Mouse (Mus musculus) hindbrain, embryonic 11.5 days (tissue): ENCODE data around the gene Nlrp3. TPM values are rescaled to one million over a fixed set of nuclear protein-coding genes. Genes with fewer than 3 reads are reported as not detected.
A peak's percentile ranks its signal among the peaks of the same experiment; 100 is the strongest.

Source experiments
- ATAC-seq: fragments of 200-750 bp; cut with Nextera tagmentation; 2 replicates; pipeline ENCODE4 v1.8.0; 2017; ENCODE audit warnings: mild to moderate bottlenecking, moderate TSS enrichment, moderate library complexity; ENCODE audit not compliant: low FRiP score
- DNase-seq: peaks from one replicate; pipeline ENCODE4 v3.0.0-alpha.2; 2015; ENCODE audit warnings: low spot score
- H3K27ac ChIP-seq: fragments of 300-500 bp; sonication (generic); 2 replicates; pipeline ENCODE4 v1.5.1; 2014; ENCODE audit warnings: mild to moderate bottlenecking, low read depth, low read length
- H3K27me3 ChIP-seq: fragments of 300-500 bp; sonication (generic); 2 replicates; pipeline ENCODE4 v1.6.1; 2014; ENCODE audit warnings: mild to moderate bottlenecking, low read length, moderate library complexity, mixed read lengths; ENCODE audit not compliant: control insufficient read depth, insufficient read depth
- H3K36me3 ChIP-seq: fragments of 300-500 bp; sonication (generic); 2 replicates; pipeline ENCODE4 v1.6.1; 2014; ENCODE audit warnings: mild to moderate bottlenecking, low read length, moderate library complexity, mixed read lengths; ENCODE audit not compliant: control insufficient read depth, insufficient read depth
- H3K4me1 ChIP-seq: fragments of 300-500 bp; sonication (generic); replicated peaks from 2 replicates; pipeline ENCODE4 v1.6.1; 2014; ENCODE audit warnings: low read length, mixed read lengths; ENCODE audit not compliant: control insufficient read depth, insufficient read depth
- H3K4me2 ChIP-seq: fragments of 300-500 bp; sonication (generic); replicated peaks from 2 replicates; pipeline ENCODE4 v1.6.1; 2014; ENCODE audit warnings: mild to moderate bottlenecking, low read depth, low read length
- H3K4me3 ChIP-seq: fragments of 300-500 bp; sonication (generic); 2 replicates; pipeline ENCODE4 v1.5.1; 2014; ENCODE audit warnings: low read depth, low read length
- H3K9ac ChIP-seq: fragments of 300-500 bp; sonication (generic); 2 replicates; pipeline ENCODE4 v1.6.1; 2014; ENCODE audit warnings: low read depth, low read length
- H3K9me3 ChIP-seq: fragments of 300-500 bp; sonication (generic); 2 replicates; pipeline ENCODE4 v1.6.1; 2016; ENCODE audit warnings: low read length; ENCODE audit not compliant: control insufficient read depth
- WGBS: fragments of 180-500 bp; shearing (Covaris S2); extraction: QIAGEN DNeasy Blood & Tissue Kit; methylation state at CpG from one replicate; pipeline ENCODE4 v1.1.7; 2014; 5-methylcytosine and 5-hydroxymethylcytosine counted together
- polyA plus RNA-seq: library from polyadenylated mRNA; unstranded; fragments of >200 nt; fragmentation: Nextera tagmentation; extraction: Ambion mirVana; gene quantifications from 2 replicates; pipeline ENCODE4 v1.2.1, GENCODE M21; 2014

The Nlrp3 gene
- polyA plus RNA-seq, 1 experiment from 2014 or later, result 0.26 TPM

- DNase-seq (peak; percentile 41), ATAC-seq (no peak)
- 44% methylated on average over 7 of the region's 8 CpGs for WGBS
These were observed 14.8 kb upstream of the Nlrp3 start, which contains the start of gene Zkscan17 for GRCm38 (mm10) chr11:59526472-59527080. Gene Zkscan17, minus strand, starts transcription at chr11:59526751.

GRCm38 (mm10) chr11:59530221-59530620 lies 11.1 kb upstream of the Nlrp3 start:
- no peak for ATAC-seq
- Histone ChIP-seq H3K4me3 (no peak overlapping the region), H3K4me1 (no peaks in the 10 kb centered on the region), H3K4me2 (no peak overlapping the region), H3K9ac (no peak overlapping the region), H3K36me3 (no peaks in the 10 kb centered on the region), H3K27ac (no peak overlapping the region), H3K9me3 (no peaks in the 10 kb centered on the region), H3K27me3 (no peaks in the 10 kb centered on the region)
- no peak for DNase-seq
- 88% methylated on average over 5 of the region's 5 CpGs for WGBS

More at GRCm38 (mm10) chr11:59526472-59527080, 14.8 kb upstream of the Nlrp3 start, which contains the start of gene Zkscan17:
- Histone ChIP-seq H3K9me3 (no peaks in the 10 kb centered on the region), H3K4me1 (no peaks in the 10 kb centered on the region), H3K27me3 (no peaks in the 10 kb centered on the region), H3K4me2 (no peak within 1 kb of the TSS), H3K27ac (no peak within 1 kb of the TSS), H3K36me3 (no peaks in the 10 kb centered on the region), H3K4me3 (no peak within 1 kb of the TSS), H3K9ac (no peak within 1 kb of the TSS)

GRCm38 (mm10) chr11:59530870-59531535 lies 10.4 kb upstream of the Nlrp3 start:
- no peaks in the 10 kb centered on the region for H3K4me1 ChIP-seq
- H3K9ac ChIP-seq, result no peak overlapping the region
- no peak overlapping the region for H3K4me3 ChIP-seq
- WGBS, result 69% methylated on average over 6 of the region's 6 CpGs
- no peak overlapping the region for H3K27ac ChIP-seq
- H3K36me3 ChIP-seq, result no peaks in the 10 kb centered on the region
- H3K4me2 ChIP-seq, result no peak overlapping the region
- ATAC-seq, result 0 out of 2 replicates have a peak, but pooled peaks have one; percentile 14
- DNase-seq, result peak; percentile 17
- no peaks in the 10 kb centered on the region for H3K9me3 ChIP-seq
- H3K27me3 ChIP-seq, result no peaks in the 10 kb centered on the region

- Histone ChIP-seq H3K4me1 (no peaks in the 10 kb centered on the region), H3K27ac (no peak overlapping the region), H3K36me3 (no peaks in the 10 kb centered on the region), H3K27me3 (no peaks in the 10 kb centered on the region), H3K9me3 (no peaks in the 10 kb centered on the region), H3K4me3 (no peak overlapping the region), H3K9ac (no peak overlapping the region), H3K4me2 (no peak overlapping the region)
- DNase-seq (no peak), ATAC-seq (no peak)
- 69% methylated on average over 5 of the region's 5 CpGs for WGBS
These were observed 9.8 kb upstream of the Nlrp3 start for GRCm38 (mm10) chr11:59531562-59531961.

GRCm38 (mm10) chr11:59537218-59538130 lies 3.9 kb upstream of the Nlrp3 start:
- Histone ChIP-seq H3K27me3 (no peaks in the 10 kb centered on the region), H3K36me3 (no peaks in the 10 kb centered on the region), H3K9me3 (no peaks in the 10 kb centered on the region), H3K27ac (no peak overlapping the region), H3K4me1 (no peaks in the 10 kb centered on the region), H3K4me2 (no peak overlapping the region), H3K4me3 (no peak overlapping the region), H3K9ac (no peak overlapping the region)
- 75% methylated on average over 16 of the region's 16 CpGs for WGBS
- no peak for ATAC-seq
- DNase-seq, result peak; percentile 23

- Histone ChIP-seq H3K9ac (no peak overlapping the region), H3K4me1 (no peaks in the 10 kb centered on the region), H3K4me3 (no peak overlapping the region), H3K4me2 (no peak overlapping the region), H3K36me3 (no peaks in the 10 kb centered on the region), H3K27me3 (no peaks in the 10 kb centered on the region), H3K27ac (no peak overlapping the region), H3K9me3 (no peaks in the 10 kb centered on the region)
- peak; percentile 21 for DNase-seq
- 51% methylated on average over 11 of the region's 11 CpGs for WGBS
- ATAC-seq, result no peak
These were observed 3.0 kb upstream of the Nlrp3 start for GRCm38 (mm10) chr11:59538387-59538786.

- DNase-seq (no peak), ATAC-seq (no peak)
- Histone ChIP-seq H3K4me1 (no peaks in the 10 kb centered on the region), H3K4me2 (no peak overlapping the region), H3K9ac (no peak overlapping the region), H3K9me3 (no peaks in the 10 kb centered on the region), H3K27ac (no peak overlapping the region), H3K4me3 (no peak overlapping the region), H3K36me3 (no peaks in the 10 kb centered on the region), H3K27me3 (no peaks in the 10 kb centered on the region)
- WGBS, result 79% methylated on average over 3 of the region's 3 CpGs
These were observed 1.2 kb upstream of the Nlrp3 start for GRCm38 (mm10) chr11:59540123-59540522.

GRCm38 (mm10) chr11:59542442-59542841 lies 1.1 kb downstream of the Nlrp3 start:
- DNase-seq, result no peak
- H3K4me2 ChIP-seq, result no peak overlapping the region
- no peaks in the 10 kb centered on the region for H3K9me3 ChIP-seq
- no peaks in the 10 kb centered on the region for H3K36me3 ChIP-seq
- no peaks in the 10 kb centered on the region for H3K4me1 ChIP-seq
- 86% methylated on average over 6 of the region's 6 CpGs for WGBS
- ATAC-seq, result no peak
- H3K27ac ChIP-seq, result no peak overlapping the region
- no peak overlapping the region for H3K9ac ChIP-seq
- no peak overlapping the region for H3K4me3 ChIP-seq
- no peaks in the 10 kb centered on the region for H3K27me3 ChIP-seq
